Mouse (Mus musculus) stomach, embryonic 15.5 days (tissue): ENCODE data around the gene Hoxa4. TPM values are rescaled to one million over a fixed set of nuclear protein-coding genes. Genes with fewer than 3 reads are reported as not detected.

Source experiments
- ATAC-seq: fragments of 200-750 bp; cut with Nextera tagmentation; 2 replicates; pipeline ENCODE4 v1.8.0; 2017; ENCODE audit warnings: low read depth, moderate number of reproducible peaks, moderate TSS enrichment; ENCODE audit not compliant: insufficient read depth, low FRiP score
- H3K27ac ChIP-seq: fragments of 300-500 bp; sonication (generic); 2 replicates; pipeline ENCODE4 v1.5.1; 2015; ENCODE audit warnings: mild to moderate bottlenecking, inconsistent platforms
- H3K27me3 ChIP-seq: fragments of 300-500 bp; sonication (generic); replicated peaks from 2 replicates; pipeline ENCODE4 v1.6.1; 2015; ENCODE audit warnings: inconsistent platforms
- H3K36me3 ChIP-seq: fragments of 300-500 bp; sonication (generic); 2 replicates; pipeline ENCODE4 v1.6.1; 2015; ENCODE audit warnings: inconsistent platforms
- H3K4me1 ChIP-seq: fragments of 300-500 bp; sonication (generic); 2 replicates; pipeline ENCODE4 v1.6.1; 2015; ENCODE audit warnings: inconsistent platforms
- H3K4me2 ChIP-seq: fragments of 300-500 bp; sonication (generic); 2 replicates; pipeline ENCODE4 v1.6.1; 2015; ENCODE audit warnings: mild to moderate bottlenecking, inconsistent platforms
- H3K4me3 ChIP-seq: fragments of 300-500 bp; sonication (generic); replicated peaks from 2 replicates; pipeline ENCODE4 v1.5.1; 2015; ENCODE audit warnings: inconsistent platforms
- H3K9ac ChIP-seq: fragments of 300-500 bp; sonication (generic); 2 replicates; pipeline ENCODE4 v1.6.1; 2015; ENCODE audit warnings: inconsistent platforms
- H3K9me3 ChIP-seq: fragments of 300-500 bp; sonication (generic); 2 replicates; pipeline ENCODE4 v1.6.1; 2016; ENCODE audit warnings: inconsistent platforms
- WGBS: fragments of 180-500 bp; shearing (Covaris S2); methylation state at CpG from one replicate; pipeline ENCODE4 v1.1.7; 2015; 5-methylcytosine and 5-hydroxymethylcytosine counted together
- polyA plus RNA-seq: library from polyadenylated mRNA; unstranded; fragments of >200 nt; fragmentation: Nextera tagmentation; extraction: Ambion mirVana; gene quantifications from 2 replicates; pipeline ENCODE4 v1.2.1, GENCODE M21; 2015

The Hoxa4 gene
- polyA plus RNA-seq, 1 experiment from 2014 or later = 4.4 TPM

DNA sequence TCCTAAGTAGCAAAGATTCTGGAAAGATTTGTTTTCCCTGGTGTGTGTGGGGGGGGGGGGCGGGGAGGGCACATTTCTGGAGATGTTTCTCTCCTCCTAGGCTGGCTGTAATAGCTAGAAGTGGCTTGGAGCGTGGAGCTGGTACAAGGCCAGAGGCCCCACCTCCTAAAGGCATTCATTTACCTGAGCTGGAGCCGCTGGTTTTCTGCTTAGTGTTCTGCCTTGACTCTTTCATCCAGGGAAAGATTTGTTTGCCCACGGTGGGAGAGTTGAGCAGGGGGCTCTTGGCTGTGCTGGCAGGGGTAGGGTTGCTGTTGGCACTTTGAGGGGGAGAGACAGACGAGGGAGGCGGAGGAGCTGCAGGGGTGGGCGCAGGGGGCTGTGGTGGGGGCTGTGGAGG lies 19.6 kb downstream of the Hoxa4 start:
- peak overlapping the region; percentile 97 for H3K27ac ChIP-seq
- WGBS = 13% methylated on average over 7 of the region's 7 CpGs
- peak overlapping the region; percentile 41 for H3K4me3 ChIP-seq
- H3K9me3 ChIP-seq = no peaks in the 10 kb centered on the region
- H3K27me3 ChIP-seq = peaks cover 21% of the 10 kb centered on the region
- H3K4me1 ChIP-seq = peaks cover 32% of the 10 kb centered on the region
- peak overlapping the region; percentile 77 for H3K4me2 ChIP-seq
- no peak overlapping the region for H3K9ac ChIP-seq
- H3K36me3 ChIP-seq = no peaks in the 10 kb centered on the region
- ATAC-seq = no peak

DNA sequence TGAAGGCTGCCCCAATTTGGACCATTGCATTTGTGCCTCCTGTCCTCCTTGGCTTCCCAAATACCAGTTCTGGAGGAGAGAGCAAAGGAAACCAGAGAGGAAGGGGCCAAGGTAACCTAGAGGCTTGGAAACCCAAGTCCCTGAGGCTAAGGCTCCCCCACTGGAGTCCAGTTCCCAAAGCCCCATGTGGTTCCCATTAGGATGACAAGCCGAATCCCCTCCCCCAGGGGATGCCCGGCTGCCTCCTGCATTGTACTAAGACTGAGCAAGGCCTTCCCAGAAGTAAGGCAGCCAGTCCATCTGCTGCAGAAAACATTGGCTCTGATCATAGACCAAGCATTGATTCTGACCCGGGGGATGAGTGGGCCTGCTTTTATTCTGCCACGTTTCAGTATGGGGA lies 20.2 kb downstream of the Hoxa4 start:
- no peak for ATAC-seq
- Histone ChIP-seq H3K9ac (no peak overlapping the region), H3K4me1 (peaks cover 32% of the 10 kb centered on the region), H3K9me3 (no peaks in the 10 kb centered on the region), H3K27me3 (peaks cover 21% of the 10 kb centered on the region), H3K4me3 (no peak overlapping the region), H3K27ac (peak overlapping the region; percentile 97), H3K4me2 (peak overlapping the region; percentile 77), H3K36me3 (no peaks in the 10 kb centered on the region)
- WGBS = 16% methylated on average over 4 of the region's 4 CpGs

DNA sequence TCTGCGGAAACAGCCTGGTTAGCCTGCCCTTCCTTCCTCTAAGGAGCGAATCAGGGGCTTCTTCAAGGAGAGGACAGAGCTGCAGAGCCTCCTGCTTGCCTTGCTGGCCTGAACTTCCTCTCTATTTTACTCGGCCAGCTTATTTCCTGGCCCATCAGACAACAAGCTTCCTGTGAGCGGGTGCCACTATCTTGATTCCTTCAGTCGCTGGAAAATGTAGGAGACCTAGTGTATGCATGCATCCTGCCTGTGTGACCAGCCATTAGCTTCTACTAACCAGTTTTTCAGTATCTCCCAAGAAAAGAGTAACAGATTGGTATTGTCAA lies 20.7 kb downstream of the Hoxa4 start:
- ATAC-seq = no peak
- H3K4me1 ChIP-seq = peaks cover 34% of the 10 kb centered on the region
- H3K4me2 ChIP-seq = peak overlapping the region; percentile 77
- peak overlapping the region; percentile 97 for H3K27ac ChIP-seq
- peak overlapping the region; percentile 32; the same call in 1 of the 2 replicates for H3K9ac ChIP-seq
- H3K27me3 ChIP-seq = peaks cover 21% of the 10 kb centered on the region
- peak overlapping the region; percentile 25 for H3K4me3 ChIP-seq
- H3K36me3 ChIP-seq = no peaks in the 10 kb centered on the region
- no peaks in the 10 kb centered on the region for H3K9me3 ChIP-seq
- WGBS = 24% methylated on average over 5 of the region's 5 CpGs

DNA sequence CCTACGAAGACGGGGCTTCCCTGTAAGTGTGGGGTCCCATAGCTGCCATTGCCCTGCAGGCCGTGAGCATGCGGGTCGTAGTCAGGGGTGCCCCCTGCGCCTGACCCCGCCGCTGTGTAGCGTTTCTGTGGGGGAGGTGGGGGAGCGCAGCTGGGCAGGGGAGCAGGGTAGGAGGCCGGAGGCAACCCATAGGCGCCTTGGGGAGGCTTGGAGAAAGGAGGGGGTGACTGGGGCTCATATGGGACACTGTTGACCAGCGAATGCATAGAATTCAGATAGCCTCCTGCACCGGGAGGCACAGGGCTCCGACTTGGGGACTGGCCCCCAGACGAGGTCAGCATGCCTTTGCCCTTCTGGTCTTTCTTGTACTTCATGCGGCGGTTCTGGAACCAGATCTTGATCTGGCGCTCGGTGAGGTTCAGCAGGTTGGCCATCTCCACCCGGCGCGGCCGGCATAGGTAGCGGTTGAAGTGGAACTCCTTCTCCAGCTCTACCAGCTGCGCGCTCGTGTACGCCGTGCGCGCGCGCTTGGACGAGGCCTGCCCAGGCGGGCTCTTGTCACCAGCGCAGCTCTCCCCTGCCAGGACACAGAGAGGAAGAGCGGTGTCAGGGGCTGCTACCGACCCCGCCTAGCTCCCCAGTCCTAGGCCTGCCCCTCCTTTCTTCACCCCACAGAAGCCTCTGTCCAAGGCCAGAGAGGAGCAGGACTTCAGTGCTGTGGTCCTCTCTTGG lies 21.2 kb downstream of the Hoxa4 start:
- Histone ChIP-seq H3K9me3 (no peaks in the 10 kb centered on the region), H3K36me3 (no peaks in the 10 kb centered on the region), H3K4me2 (peak overlapping the region; percentile 77), H3K27ac (peak overlapping the region; percentile 97), H3K27me3 (peaks cover 21% of the 10 kb centered on the region), H3K4me3 (peak overlapping the region; percentile 25), H3K9ac (peak overlapping the region; percentile 32; the same call in 1 of the 2 replicates), H3K4me1 (peaks cover 36% of the 10 kb centered on the region)
- ATAC-seq = no peak; the same call in 1 of the 2 replicates
- WGBS = 11% methylated on average over 40 of the region's 40 CpGs

DNA sequence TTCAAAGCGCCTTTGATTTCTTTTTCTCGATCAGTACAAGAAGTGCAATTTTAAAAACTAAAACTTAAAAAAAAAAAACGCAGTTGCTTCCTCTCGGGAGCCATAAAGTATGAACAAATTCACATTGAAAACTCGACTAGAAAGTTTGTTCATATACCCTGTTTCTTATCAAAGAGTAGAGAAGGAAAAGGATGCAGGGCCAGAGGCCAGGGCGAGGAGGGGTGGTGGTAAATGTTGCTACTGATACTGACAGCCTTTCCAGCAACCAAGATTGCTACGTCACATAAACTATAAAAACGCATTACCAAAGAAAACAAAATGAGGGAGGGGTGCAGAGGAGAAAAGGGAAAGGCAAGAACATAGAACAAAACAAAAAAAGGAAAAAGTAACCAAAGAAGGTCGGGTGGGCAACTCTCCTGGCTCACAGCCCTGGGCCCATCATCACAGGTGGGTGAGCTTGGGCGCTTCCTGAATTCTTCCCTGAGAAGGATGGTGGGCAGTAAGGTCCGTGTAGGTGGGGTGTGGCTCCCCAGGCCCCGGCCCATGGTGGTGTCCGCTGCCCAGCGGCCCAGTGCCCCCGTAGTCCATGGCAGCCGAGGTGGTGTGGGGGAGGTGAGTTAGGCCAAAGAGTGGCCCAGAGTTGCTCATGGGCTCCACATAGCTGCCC lies 21.9 kb downstream of the Hoxa4 start:
- peak overlapping the region; percentile 97 for H3K27ac ChIP-seq
- H3K4me1 ChIP-seq = peaks cover 38% of the 10 kb centered on the region
- no peaks in the 10 kb centered on the region for H3K9me3 ChIP-seq
- ATAC-seq = no peak
- WGBS = 25% methylated on average over 16 of the region's 16 CpGs
- peak overlapping the region; percentile 77 for H3K4me2 ChIP-seq
- H3K36me3 ChIP-seq = no peaks in the 10 kb centered on the region
- H3K9ac ChIP-seq = peak overlapping the region; percentile 32; the same call in 1 of the 2 replicates
- peak overlapping the region; percentile 25 for H3K4me3 ChIP-seq
- peaks cover 21% of the 10 kb centered on the region for H3K27me3 ChIP-seq

DNA sequence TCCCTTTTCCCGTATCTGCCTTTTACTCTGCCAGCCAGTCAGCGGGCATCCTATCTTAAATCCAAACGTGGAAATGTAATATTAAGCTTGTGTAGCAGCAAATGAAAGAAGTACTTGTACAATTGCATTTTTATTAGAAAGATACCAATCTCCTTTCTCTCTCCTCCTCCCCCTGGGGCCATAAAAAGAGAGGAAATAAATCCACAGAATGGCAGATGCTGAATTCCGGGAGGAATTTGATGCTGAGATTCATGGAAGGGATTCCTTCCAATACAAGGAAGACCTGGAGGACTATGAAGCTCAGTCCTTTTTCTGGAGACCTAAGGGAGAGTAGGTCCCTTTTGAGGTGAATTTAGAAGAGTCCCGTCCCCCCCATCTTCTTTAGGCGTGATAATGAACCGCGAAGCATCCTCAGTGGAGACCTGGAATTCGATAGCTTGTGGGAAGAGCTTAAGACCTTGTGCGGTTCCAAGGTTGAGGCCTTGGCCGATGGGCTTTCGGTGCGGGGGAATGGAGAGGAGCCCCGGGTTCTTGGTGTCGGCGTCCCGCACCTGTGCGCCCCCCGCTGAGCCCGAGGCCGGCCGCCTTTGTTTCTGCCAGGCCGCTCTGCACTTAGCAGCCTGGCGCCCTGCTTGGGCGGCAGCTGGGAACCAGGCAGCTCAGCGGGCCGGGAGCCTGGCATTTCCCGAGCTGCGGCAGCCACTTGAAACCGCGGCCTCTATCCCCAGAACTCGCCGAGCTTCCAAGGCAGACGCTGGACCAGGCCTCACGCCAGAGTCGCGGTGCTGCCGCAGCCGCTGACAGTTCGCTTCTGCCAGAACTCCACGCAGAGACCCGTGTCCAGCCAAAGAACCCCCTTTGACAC lies 23.1 kb downstream of the Hoxa4 start:
- Histone ChIP-seq H3K27me3 (peaks cover 21% of the 10 kb centered on the region), H3K27ac (peak overlapping the region; percentile 89), H3K4me3 (peak overlapping the region; percentile 45), H3K4me2 (peak overlapping the region; percentile 58), H3K36me3 (no peaks in the 10 kb centered on the region), H3K4me1 (peaks cover 38% of the 10 kb centered on the region), H3K9ac (peak overlapping the region; percentile 45), H3K9me3 (no peaks in the 10 kb centered on the region)
- no peak for ATAC-seq
- 8% methylated on average over 42 of the region's 42 CpGs for WGBS

DNA sequence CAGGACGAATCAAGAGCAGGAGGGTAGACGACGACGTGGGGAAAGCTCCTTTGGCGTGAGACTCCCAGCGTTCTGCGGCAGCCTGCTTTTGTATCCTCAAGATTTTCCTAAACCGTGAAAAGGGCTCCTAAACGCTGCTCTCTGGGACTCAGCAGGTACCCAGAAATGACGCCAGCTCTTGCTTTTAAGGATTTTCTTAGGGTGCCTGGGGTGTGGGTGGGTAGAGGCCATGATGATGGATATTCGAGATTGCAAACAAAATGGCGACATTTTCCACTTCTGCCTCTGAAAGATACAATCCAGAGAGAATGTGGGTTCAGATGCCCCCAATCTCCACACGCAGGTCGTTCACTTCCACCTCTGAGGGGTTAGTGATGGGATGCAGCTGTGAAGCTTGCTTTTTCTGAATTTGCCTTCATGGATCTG lies 23.8 kb downstream of the Hoxa4 start:
- 25% methylated on average over 14 of the region's 14 CpGs for WGBS
- Histone ChIP-seq H3K4me1 (peaks cover 38% of the 10 kb centered on the region), H3K36me3 (no peaks in the 10 kb centered on the region), H3K4me3 (peak overlapping the region; percentile 45), H3K9me3 (no peaks in the 10 kb centered on the region), H3K4me2 (peak overlapping the region; percentile 58), H3K9ac (peak overlapping the region; percentile 45; the same call in 1 of the 2 replicates), H3K27me3 (peaks cover 21% of the 10 kb centered on the region), H3K27ac (peak overlapping the region; percentile 89)
- no peak for ATAC-seq

DNA sequence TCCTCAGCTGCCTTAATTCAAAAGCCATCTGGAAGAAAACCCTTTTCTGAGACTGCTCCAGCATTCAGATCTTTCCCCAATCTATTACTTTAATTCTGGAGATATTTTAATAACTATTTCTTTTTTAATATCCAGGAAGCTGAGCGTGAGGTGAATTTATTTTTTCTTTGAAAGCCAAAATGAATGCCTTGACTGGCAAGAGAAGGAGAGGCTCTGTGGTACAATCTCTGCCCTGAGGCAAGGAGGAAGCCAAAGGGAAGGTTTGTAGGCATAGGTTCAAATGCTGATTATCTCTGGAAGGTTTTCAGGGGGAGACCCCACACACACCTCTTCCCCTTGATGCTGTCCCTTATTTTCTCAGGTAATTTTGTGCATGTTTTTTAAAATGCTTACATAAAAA lies 24.4 kb downstream of the Hoxa4 start:
- ATAC-seq = no peak
- Histone ChIP-seq H3K9me3 (no peaks in the 10 kb centered on the region), H3K4me2 (peak overlapping the region; percentile 58), H3K4me1 (peaks cover 33% of the 10 kb centered on the region), H3K36me3 (no peaks in the 10 kb centered on the region), H3K27ac (peak overlapping the region; percentile 89), H3K9ac (peak overlapping the region; percentile 45; the same call in 1 of the 2 replicates), H3K4me3 (peak overlapping the region; percentile 45), H3K27me3 (peaks cover 16% of the 10 kb centered on the region)
- 30% methylated on average over 1 of the region's 1 CpGs for WGBS

DNA sequence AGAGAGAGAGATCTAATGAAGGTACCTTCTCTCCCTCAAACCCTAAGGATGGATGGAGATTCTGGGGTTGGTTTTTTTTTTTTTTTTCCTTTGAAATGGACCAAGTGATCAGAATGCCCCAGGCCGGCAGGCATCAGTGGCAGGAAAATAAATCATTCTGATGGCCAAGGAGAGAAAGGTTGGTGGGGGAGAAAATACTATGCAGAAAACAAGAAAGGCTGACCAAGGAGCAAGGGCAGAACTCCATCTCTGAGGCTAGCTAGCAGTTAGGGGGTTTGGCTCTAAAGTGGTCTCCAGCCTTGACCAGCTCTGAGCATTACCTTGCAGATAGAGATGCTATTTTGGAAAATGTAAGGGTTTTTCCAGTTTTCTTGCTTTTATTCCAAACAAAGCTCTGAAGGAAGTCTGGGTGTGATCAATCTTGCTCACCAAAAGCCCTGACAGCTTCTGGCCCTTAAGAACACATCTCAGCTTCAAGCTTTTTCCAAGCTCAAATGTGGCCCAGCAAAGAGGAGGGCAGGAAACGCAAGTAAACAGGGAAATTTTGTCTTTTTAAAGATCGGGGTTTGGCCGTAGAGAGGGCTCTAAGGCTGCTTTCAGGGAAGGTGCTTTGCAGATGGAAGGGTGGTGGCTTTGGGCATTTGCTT lies 25.0 kb downstream of the Hoxa4 start:
- H3K4me1 ChIP-seq = peaks cover 27% of the 10 kb centered on the region
- H3K27ac ChIP-seq = peak overlapping the region; percentile 89
- 10% methylated on average over 4 of the region's 4 CpGs for WGBS

DNA sequence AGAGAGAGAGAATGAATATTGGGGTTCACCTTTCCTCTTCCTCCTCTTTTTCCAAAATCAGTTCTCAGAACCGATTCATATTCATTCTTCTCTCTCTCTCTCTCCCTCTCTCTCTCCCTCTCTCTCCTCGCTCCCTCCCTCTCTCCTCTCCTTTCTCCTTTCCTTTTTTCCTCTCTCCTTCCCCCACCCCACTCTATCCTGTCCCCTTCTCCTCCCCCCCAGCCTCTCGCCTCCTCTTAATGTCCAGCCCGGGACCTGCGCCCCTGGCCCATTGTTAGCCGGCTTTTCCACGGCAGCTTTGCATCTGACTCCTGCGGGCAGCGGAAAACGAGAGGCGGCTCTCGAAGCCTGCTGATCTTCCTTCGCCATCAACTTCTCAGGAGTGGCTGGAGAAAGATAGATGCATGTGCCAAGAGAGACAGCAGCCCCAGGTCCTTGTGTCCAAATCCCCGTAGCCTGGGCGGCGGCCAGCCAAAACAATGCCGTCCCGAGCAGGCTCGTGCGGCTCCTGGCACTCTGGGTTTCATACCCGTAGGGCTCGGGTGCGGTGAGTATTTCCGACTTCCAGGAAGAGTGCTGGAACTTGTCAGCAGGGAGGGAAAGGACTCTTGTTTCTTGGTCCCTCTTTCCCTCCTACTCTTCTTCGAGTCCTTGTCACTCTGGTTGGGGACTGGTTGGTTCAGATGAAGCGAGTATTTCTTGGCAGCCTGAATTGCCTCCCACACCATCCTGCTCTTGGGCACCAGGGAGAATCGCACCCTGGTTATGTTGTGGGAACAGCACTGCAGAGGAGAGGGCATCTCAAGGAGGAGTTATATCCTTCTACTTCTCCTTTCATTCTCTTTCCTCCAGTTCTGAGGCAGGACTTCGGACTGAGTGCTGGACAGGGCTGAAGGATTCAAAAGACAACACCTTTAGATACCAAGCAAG lies 25.8 kb downstream of the Hoxa4 start:
- Histone ChIP-seq H3K27me3 (peaks cover 9% of the 10 kb centered on the region), H3K4me2 (peak overlapping the region; percentile 58), H3K27ac (peak overlapping the region; percentile 89), H3K4me3 (peak overlapping the region; percentile 45), H3K9me3 (no peaks in the 10 kb centered on the region), H3K4me1 (peaks cover 20% of the 10 kb centered on the region), H3K36me3 (no peaks in the 10 kb centered on the region), H3K9ac (peak overlapping the region; percentile 52)
- ATAC-seq = no peak
- 5% methylated on average over 28 of the region's 28 CpGs for WGBS

More for the DNA sequence above, 25.0 kb downstream of the Hoxa4 start:
- peaks cover 15% of the 10 kb centered on the region for H3K27me3 ChIP-seq
- peak overlapping the region; percentile 45 for H3K4me3 ChIP-seq
- peak overlapping the region; percentile 20; the same call in 1 of the 2 replicates for H3K9ac ChIP-seq
- ATAC-seq = no peak
- H3K9me3 ChIP-seq = no peaks in the 10 kb centered on the region
- no peaks in the 10 kb centered on the region for H3K36me3 ChIP-seq
- peak overlapping the region; percentile 58 for H3K4me2 ChIP-seq
